Comparison of ENCODE assay signal across 12 mouse cellular contexts in genomic region chr6:87237260-87237659, GRCm38 (mm10).
"Had no signal": no experiment of that assay in that cellular context is flagged by ENCODE, and none has a peak within 500 bp of the region (broad histone marks: within the 10 kb centered on the region; RNA-seq: fewer than 3 reads in every experiment).

No protein-coding gene starts in this region.

- H3K4me3 ChIP-seq: midbrain, embryonic 12.5 days had no signal

- H3K27me3 ChIP-seq: midbrain, embryonic 12.5 days had no signal

- H3K4me1 ChIP-seq: midbrain, embryonic 12.5 days had no signal

- H3K27ac ChIP-seq: liver, embryonic 14.5 days; midbrain, embryonic 12.5 days had no signal

- DNase-seq: kidney, adult 8-10 months; kidney, postnatal 36 days; left cerebral cortex, postnatal 4 days; lung, adult 2 months; lung, postnatal 14 days; right cerebral cortex, adult 18-20 months; right cerebral cortex, postnatal 25 days had no signal

- H3K9me3 ChIP-seq: midbrain, embryonic 12.5 days had no signal

- ATAC-seq: inflammation-experienced regulatory T-cells, adult 6 months; intestine, postnatal 0 days; midbrain, embryonic 16.5 days had no signal

- H3K4me2 ChIP-seq: midbrain, embryonic 12.5 days had no signal

- H3K9ac ChIP-seq: liver, embryonic 14.5 days; midbrain, embryonic 12.5 days had no signal
